In the genomic region with DNA sequence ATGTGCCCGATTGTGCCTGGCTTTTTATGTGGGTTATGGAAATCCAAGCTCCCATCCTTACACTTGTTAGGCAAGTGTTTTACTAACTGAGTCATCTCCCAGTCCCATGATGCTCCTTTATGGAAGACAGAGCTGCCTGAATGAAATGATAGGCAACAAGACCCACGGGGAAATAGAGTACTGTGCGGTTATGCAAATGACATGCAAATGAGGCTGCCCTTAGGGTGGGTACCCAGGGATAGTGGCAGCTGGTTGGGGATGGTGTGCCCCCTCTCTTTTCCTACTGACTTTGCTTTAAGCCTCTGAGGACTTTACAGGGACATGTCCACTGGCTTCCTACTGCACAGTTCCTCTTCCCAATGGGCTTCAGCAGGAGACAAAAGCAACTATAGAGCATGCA, we compare ENCODE assay signal across 23 mouse cellular contexts. TPM values are rescaled to one million over a fixed set of nuclear protein-coding genes. Genes with fewer than 3 reads are reported as not detected.
DNase-seq lines count a peak whose midpoint lies in the region; ATAC-seq and TF ChIP-seq lines count a peak whose summit lies in the region.
"Had no signal": no experiment of that assay in that cellular context is flagged by ENCODE, and none has a peak within 500 bp of the region (broad histone marks: within the 10 kb centered on the region; RNA-seq: fewer than 3 reads in every experiment).

No protein-coding gene starts in this region.

- H3K4me2 ChIP-seq in hindbrain, embryonic 11.5 days (replicated peaks; ENCODE audit: low read depth, low read length) = no peak overlapping the region
- no peak overlapping the region for H3K4me2 ChIP-seq in hindbrain, postnatal 0 days (ENCODE audit: low read depth, low read length)
- no peak overlapping the region for H3K4me2 ChIP-seq in neural tube, embryonic 12.5 days (replicated peaks)
- no peak overlapping the region for H3K4me2 ChIP-seq in midbrain, embryonic 14.5 days (ENCODE audit: low read length)
- H3K4me2 ChIP-seq: embryonic facial prominence, embryonic 12.5 days; forebrain, embryonic 12.5 days; intestine, embryonic 15.5 days; limb, embryonic 12.5 days; liver, embryonic 12.5 days had no signal

- peak; percentile 76 for ATAC-seq in hindbrain, embryonic 11.5 days (ENCODE audit: low FRiP score)
- no peak for ATAC-seq in hindbrain, postnatal 0 days
- peak; percentile 66; the same call in 1 of the 2 replicates for ATAC-seq in neural tube, embryonic 12.5 days (ENCODE audit: low FRiP score, low read depth)
- ATAC-seq in midbrain, embryonic 14.5 days (ENCODE audit: low FRiP score, low TSS enrichment) = peak; percentile 57; the same call in 1 of the 2 replicates
- ATAC-seq: CD4-positive, CD25-positive, alpha-beta regulatory T cell, adult 4 months; intestine, embryonic 15.5 days had no signal

- H3K9ac ChIP-seq in hindbrain, embryonic 11.5 days (ENCODE audit: low read depth, low read length) = no peak overlapping the region
- H3K9ac ChIP-seq in hindbrain, postnatal 0 days (replicated peaks; ENCODE audit: low read length) = no peak overlapping the region
- no peak overlapping the region for H3K9ac ChIP-seq in neural tube, embryonic 12.5 days
- no peak overlapping the region for H3K9ac ChIP-seq in midbrain, embryonic 14.5 days (replicated peaks; ENCODE audit: low read length)
- H3K9ac ChIP-seq: embryonic facial prominence, embryonic 12.5 days; forebrain, embryonic 12.5 days; intestine, embryonic 15.5 days; limb, embryonic 12.5 days; liver, embryonic 12.5 days had no signal

- no peak for TF ChIP-seq CTCF in hindbrain, postnatal 0 days (IDR thresholded peaks at IDR 0.05; ENCODE audit: low read depth)

- no peak for DNase-seq in hindbrain, embryonic 11.5 days (ENCODE audit: low spot score)
- no peak for DNase-seq in hindbrain, postnatal 0 days (ENCODE audit: low spot score)
- DNase-seq in neural tube, embryonic 10.5 days (ENCODE audit: extremely low spot score, low spot score) = no peak
- DNase-seq in midbrain, embryonic 14.5 days = peak; percentile 49
- no peak for DNase-seq in adrenal gland, postnatal 4 days (ENCODE audit: low spot score in 2 of 2)
- no peak for DNase-seq in adrenal gland, postnatal 36 days
- DNase-seq: adrenal gland, postnatal 25 days; cerebellum, adult 2 months; cerebellum, postnatal 25 days; heart, postnatal 4 days; kidney, adult 8-10 months; kidney, postnatal 10 days; lung, adult 2 months; lung, postnatal 14 days; right cerebral cortex, postnatal 25 days; spleen, adult 18-20 months had no signal

- H3K9me3 ChIP-seq in hindbrain, embryonic 11.5 days (ENCODE audit: control insufficient read depth, low read length) = no peaks in the 10 kb centered on the region
- H3K9me3 ChIP-seq in hindbrain, postnatal 0 days (ENCODE audit: low read length) = no peaks in the 10 kb centered on the region
- no peaks in the 10 kb centered on the region for H3K9me3 ChIP-seq in neural tube, embryonic 12.5 days
- H3K9me3 ChIP-seq in midbrain, embryonic 14.5 days (ENCODE audit: control insufficient read depth, low read length) = no peaks in the 10 kb centered on the region
- H3K9me3 ChIP-seq: embryonic facial prominence, embryonic 12.5 days; forebrain, embryonic 12.5 days; intestine, embryonic 15.5 days; liver, embryonic 12.5 days had no signal

- H3K36me3 ChIP-seq in hindbrain, embryonic 11.5 days (ENCODE audit: control insufficient read depth, insufficient read depth, low read length) = no peaks in the 10 kb centered on the region
- no peaks in the 10 kb centered on the region for H3K36me3 ChIP-seq in hindbrain, postnatal 0 days (ENCODE audit: insufficient read depth, low read length)
- no peaks in the 10 kb centered on the region for H3K36me3 ChIP-seq in neural tube, embryonic 12.5 days
- no peaks in the 10 kb centered on the region for H3K36me3 ChIP-seq in midbrain, embryonic 14.5 days (ENCODE audit: control insufficient read depth, insufficient read depth, low read length)
- H3K36me3 ChIP-seq: embryonic facial prominence, embryonic 12.5 days; forebrain, embryonic 12.5 days; intestine, embryonic 15.5 days; limb, embryonic 12.5 days; liver, embryonic 12.5 days had no signal

- 73% methylated on average over 3 of the region's 3 CpGs for WGBS in hindbrain, embryonic 11.5 days
- WGBS in hindbrain, postnatal 0 days = 49% methylated on average over 3 of the region's 3 CpGs
- WGBS in neural tube, embryonic 12.5 days = 70% methylated on average over 3 of the region's 3 CpGs
- 68% methylated on average over 3 of the region's 3 CpGs for WGBS in midbrain, embryonic 14.5 days

- no peaks in the 10 kb centered on the region for H3K4me1 ChIP-seq in hindbrain, embryonic 11.5 days (replicated peaks; ENCODE audit: control insufficient read depth, insufficient read depth, low read length)
- no peaks in the 10 kb centered on the region for H3K4me1 ChIP-seq in hindbrain, postnatal 0 days (ENCODE audit: insufficient read depth, low read length)
- no peaks in the 10 kb centered on the region for H3K4me1 ChIP-seq in neural tube, embryonic 12.5 days
- 0 out of 2 replicates have a peak, but pooled peaks cover 2% of the 10 kb centered on the region for H3K4me1 ChIP-seq in midbrain, embryonic 14.5 days (ENCODE audit: control insufficient read depth, insufficient read depth, low read length)
- H3K4me1 ChIP-seq: embryonic facial prominence, embryonic 12.5 days; intestine, embryonic 15.5 days; limb, embryonic 12.5 days had no signal

- no peaks in the 10 kb centered on the region for H3K27me3 ChIP-seq in hindbrain, embryonic 11.5 days (ENCODE audit: control insufficient read depth, insufficient read depth, low read length)
- H3K27me3 ChIP-seq in hindbrain, postnatal 0 days (ENCODE audit: insufficient read depth, low read length) = no peaks in the 10 kb centered on the region
- H3K27me3 ChIP-seq in neural tube, embryonic 12.5 days (replicated peaks) = no peaks in the 10 kb centered on the region
- H3K27me3 ChIP-seq in midbrain, embryonic 14.5 days (ENCODE audit: control insufficient read depth, insufficient read depth, low read length) = no peaks in the 10 kb centered on the region
- H3K27me3 ChIP-seq: embryonic facial prominence, embryonic 12.5 days; forebrain, embryonic 12.5 days; intestine, embryonic 15.5 days; limb, embryonic 12.5 days; liver, embryonic 12.5 days had no signal

- H3K27ac ChIP-seq in hindbrain, embryonic 11.5 days (ENCODE audit: low read depth, low read length) = no peak overlapping the region
- H3K27ac ChIP-seq in hindbrain, postnatal 0 days = no peak overlapping the region
- H3K27ac ChIP-seq in neural tube, embryonic 12.5 days = no peak overlapping the region
- H3K27ac ChIP-seq in midbrain, embryonic 14.5 days (replicated peaks; ENCODE audit: low read depth, low read length) = no peak overlapping the region
- H3K27ac ChIP-seq: embryonic facial prominence, embryonic 12.5 days; forebrain, embryonic 12.5 days; intestine, embryonic 15.5 days; limb, embryonic 12.5 days; liver, embryonic 12.5 days had no signal

- no peak overlapping the region for H3K4me3 ChIP-seq in hindbrain, embryonic 11.5 days (ENCODE audit: low read depth, low read length)
- H3K4me3 ChIP-seq in hindbrain, postnatal 0 days (ENCODE audit: low read length) = no peak overlapping the region
- no peak overlapping the region for H3K4me3 ChIP-seq in neural tube, embryonic 12.5 days
- H3K4me3 ChIP-seq in midbrain, embryonic 14.5 days (replicated peaks; ENCODE audit: low read depth, low read length) = no peak overlapping the region
- H3K4me3 ChIP-seq: embryonic facial prominence, embryonic 12.5 days; forebrain, embryonic 12.5 days; intestine, embryonic 15.5 days; limb, embryonic 12.5 days; liver, embryonic 12.5 days had no signal

RNA-seq across cellular contexts. Expression of gene Steap3, which starts 2.7 kb away (rescaled TPM):
- 3.4 and 3.8 TPM in 2 replicates for polyA plus RNA-seq in hindbrain, embryonic 11.5 days (2014; fragmentation: Nextera tagmentation; extraction: Ambion mirVana)
- total RNA-seq in hindbrain, postnatal 0 days (2014; rRNA removed) = 5.2 and 7.8 TPM in 2 replicates
- 4.3 and 4.8 TPM in 2 replicates for polyA plus RNA-seq in hindbrain, postnatal 0 days (2015; fragmentation: Nextera tagmentation; extraction: Ambion mirVana)
- 1.4 and 2.3 TPM in 2 replicates for polyA plus RNA-seq in neural tube, embryonic 12.5 days (2016; fragmentation: Nextera tagmentation; extraction: Ambion mirVana)
- 2.4 and 3.2 TPM in 2 replicates for polyA plus RNA-seq in midbrain, embryonic 14.5 days (2014; fragmentation: Nextera tagmentation; extraction: Ambion mirVana)
- 10 to 100 TPM; 31.0 to 35.7 TPM for total RNA-seq in adrenal gland, postnatal 4 days (2021)
- total RNA-seq in adrenal gland, postnatal 36 days (2021) = 10 to 100 TPM; 21.9 to 48.2 TPM
- polyA plus RNA-seq: CD4-positive, CD25-positive, alpha-beta regulatory T cell, adult 4 months had no signal
